Mouse (Mus musculus) erythroid progenitor cell, adult 5-6 weeks (primary cell): Measurements from ENCODE around the gene Dnajc5g. TPM values are rescaled to one million over a fixed set of nuclear protein-coding genes. Genes with fewer than 3 reads are reported as not detected.
A peak's percentile ranks its signal among the peaks of the same experiment; 100 is the strongest.

ENCODE experiments used
- ATAC-seq: replicated peaks from 2 replicates; pipeline ENCODE4 v1.8.0; 2016; ENCODE audit warnings: moderate number of reproducible peaks, mild to moderate bottlenecking, moderate TSS enrichment, inconsistent platforms; ENCODE audit not compliant: poor library complexity, low FRiP score, severe bottlenecking
- total RNA-seq, 2 experiments: library from RNA; stranded (forward) in 1 of 2; stranded (reverse) in 1 of 2; fragments of 150-400 nt in 1 of 2; fragments of 186-747, 209-891 nt in 1 of 2; gene quantifications; 2 replicates each; pipeline versions ENCODE4 v1.2.3 to v1.2.4; 2015 to 2017; ENCODE audit warnings: low replicate concordance in 2 of 2

Gene Dnajc5g
- total RNA-seq (2015; ENCODE audit: low replicate concordance) (not detected in 2 replicates), total RNA-seq (2017; ENCODE audit: low replicate concordance) (not detected in 2 replicates)

DNA sequence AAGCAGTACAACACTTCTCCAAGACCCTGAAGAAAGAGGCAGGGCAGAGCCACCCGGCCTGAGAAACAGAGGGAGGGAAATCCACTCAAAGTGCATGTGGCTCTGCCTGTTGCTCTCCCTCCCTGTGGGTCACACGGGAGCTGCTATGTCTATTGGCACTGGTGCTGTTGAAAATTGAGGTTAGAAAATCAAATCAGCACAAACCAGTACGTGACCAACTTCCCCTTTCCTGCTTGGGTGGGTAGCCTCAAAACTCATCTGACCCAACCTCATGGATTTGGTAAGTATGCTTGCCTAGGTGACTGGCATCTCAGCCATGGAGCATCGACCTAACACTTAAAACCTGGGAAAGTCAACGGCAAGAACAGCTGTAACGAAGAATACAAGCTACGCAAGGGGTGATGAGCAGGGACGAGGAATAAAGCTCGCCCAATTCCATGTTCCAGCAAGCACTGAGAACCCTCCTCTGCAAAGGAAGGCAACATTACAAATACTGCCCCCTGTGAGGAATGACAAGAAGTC is at the start of gene Dnajc5g:
Dnajc5g (plus strand) TSS at position 472 of the 522 bp plus-strand sequence.
- ATAC-seq, result no peak

DNA sequence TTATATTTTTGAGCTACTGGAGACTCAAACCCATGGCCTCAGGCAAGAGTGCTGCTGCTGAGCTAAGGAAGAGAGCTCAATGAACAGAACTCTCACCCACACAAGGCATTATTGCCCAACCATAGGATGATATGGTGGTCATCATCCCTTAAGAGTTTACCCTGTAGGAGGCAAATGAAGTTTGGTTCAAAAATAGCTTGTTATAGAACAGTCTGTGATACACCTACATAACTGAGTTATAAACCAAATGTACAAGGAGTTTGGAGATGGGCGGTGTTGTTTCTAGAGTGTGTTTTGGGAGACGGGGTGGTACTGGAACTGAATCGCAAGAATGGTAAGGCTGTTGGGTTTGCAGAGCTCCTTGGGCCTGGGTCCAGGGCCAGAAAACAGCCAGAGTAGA is 36.3 kb upstream of the Dnajc5g start:
- no peak for ATAC-seq

DNA sequence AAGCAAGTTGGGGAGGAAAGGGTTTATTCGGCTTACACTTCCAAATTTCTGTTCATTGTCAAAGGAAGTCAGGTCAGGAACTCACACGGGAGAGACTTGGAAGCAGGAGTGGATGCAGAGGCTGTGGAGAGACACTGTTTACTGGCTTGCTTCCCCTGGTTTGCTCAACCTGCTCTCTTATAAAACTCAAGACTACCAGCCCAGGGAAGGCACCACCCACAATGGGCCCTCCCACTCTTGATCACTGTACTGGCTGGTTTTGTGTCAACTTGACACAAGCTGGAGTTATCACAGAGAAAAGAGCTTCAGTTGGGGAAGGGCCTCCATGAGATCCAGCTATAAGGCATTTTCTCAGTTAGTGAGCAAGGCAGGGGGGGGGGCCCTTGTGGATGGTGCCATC is 35.0 kb upstream of the Dnajc5g start:
- no peak for ATAC-seq

- no peak for ATAC-seq
Measured at GRCm38 (mm10) chr5:31071821-31072220, 34.3 kb upstream of the Dnajc5g start.

DNA sequence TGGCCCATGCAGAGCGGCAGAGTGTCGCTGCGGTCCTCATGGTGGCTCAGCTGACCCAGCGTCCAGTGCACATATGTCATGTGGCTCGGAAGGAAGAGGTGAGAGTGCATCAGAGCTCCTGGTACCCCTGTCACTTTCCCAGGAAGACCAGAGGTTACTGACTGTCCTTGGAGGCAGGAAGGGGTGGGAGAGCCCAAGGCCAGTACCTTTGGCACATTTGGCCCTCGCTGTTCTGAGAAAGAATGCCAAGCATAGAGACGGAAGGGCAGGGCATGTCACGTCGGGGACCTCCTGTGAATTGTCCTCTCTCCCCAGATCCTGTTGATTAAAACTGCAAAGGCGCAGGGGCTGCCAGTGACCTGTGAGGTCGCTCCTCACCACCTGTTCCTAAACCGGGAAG is 32.9 kb upstream of the Dnajc5g start:
- no peak for ATAC-seq

GRCm38 (mm10) chr5:31076346-31076745 is 29.7 kb upstream of the Dnajc5g start:
- ATAC-seq, result no peak

DNA sequence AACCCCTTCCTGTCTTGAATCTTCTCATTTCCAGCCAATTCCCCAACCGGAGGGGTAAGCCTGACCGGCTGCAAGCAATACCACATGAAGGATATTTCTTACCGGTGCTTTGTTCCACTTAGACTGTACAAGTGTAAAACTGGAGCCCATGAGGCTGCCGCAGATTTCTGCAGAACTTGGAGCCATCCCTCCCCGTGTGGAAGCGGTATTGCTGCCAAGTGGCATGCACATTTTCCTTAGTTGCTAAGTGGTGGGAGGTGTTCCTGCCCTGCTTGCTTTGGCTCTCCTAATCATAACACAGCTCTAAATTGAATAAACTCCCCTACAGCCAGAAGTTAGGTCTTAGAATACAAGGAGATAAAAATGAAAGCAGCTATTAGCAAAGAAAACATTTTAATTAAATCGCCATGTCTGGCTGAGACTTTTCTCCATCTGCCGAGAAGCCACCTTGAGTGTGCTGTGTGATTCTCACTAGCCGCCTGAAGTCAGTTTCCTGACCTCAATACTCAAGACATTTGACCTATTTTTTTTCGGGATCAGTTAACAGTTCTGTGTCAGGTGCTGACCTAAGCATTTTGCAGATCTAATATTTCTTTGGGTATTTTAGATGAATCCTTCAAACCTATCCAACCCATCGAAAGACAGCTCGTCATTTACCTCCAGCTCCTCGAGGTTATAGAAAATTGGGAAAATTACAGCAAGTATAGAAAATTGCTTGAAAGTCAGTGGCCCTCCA is 25.9 kb upstream of the Dnajc5g start:
- ATAC-seq, result no peak

- ATAC-seq, result no peak
Measured at GRCm38 (mm10) chr5:31080795-31081164, 25.3 kb upstream of the Dnajc5g start.

DNA sequence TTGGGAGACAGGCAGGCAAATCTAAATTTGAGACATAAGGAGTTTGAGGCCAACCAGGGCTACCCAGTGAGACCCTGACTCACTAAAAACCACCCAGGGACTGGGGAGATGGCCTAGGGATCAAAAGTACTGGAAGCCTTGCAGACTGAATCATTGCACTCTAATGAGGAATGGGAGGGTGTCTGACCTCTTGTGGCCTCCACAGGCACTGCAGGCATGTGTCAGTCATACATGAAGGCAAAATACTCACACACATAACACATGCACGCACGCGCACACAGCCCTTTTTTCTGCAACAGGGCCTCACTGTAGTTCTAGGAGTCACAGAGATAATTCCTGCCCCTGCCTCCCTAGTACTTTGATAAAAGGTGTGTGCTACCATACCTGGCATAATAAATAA is 24.7 kb upstream of the Dnajc5g start:
- peak; percentile 67 for ATAC-seq

GRCm38 (mm10) chr5:31082355-31082754 is 23.7 kb upstream of the Dnajc5g start:
- ATAC-seq, result no peak

DNA sequence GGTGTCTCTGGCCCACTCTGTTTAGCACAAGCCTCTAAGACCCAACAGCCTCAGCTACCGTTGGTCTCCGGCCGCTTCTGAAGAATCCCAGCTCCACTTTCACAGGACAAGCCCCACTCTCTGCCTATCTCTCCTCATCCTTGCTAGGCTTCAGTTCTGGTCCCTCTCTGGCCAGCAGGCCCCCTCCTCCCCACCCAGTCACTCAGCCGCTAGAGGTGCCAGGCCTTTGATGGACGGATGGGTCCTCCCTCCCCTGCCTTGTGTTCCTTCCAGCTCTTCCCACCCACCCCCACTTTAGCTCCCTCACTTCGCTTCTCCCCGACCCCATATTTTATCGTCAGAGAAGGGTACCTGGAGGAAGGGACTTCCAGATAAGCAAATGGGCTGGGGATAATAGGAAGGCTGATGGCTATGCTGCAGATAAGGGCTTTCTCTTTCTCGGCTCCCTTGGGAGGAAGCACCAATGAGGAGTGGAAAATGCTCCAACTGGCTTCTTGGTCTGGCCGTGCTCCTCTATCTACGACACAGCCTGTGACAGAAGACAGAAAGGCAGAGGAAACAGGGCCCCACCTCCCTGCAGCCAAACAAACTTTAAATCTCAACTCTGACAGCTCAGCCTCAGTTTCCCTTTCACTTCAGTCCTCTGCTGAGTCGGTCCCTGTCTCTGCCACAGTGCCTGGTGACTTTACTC is 23.0 kb upstream of the Dnajc5g start:
- no peak for ATAC-seq

DNA sequence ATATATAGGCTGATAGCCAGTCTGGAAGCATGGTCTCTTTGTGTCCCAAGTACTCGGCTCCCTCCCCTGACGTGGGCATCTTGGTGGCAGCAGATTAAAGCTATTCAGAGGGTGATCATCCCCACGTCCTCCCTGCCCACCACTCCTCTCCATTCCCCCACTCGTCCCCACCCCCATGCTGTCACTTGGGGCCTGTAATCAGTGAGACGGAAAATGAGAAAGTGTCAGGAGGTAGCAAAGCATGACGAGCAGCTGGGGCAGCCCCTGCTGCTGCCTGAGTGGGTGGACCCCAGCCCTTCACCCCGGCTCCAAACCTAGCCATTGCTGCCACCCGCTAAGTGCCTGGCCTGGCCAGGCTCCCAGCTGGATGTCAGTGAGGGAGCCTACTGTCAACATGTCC is 22.1 kb upstream of the Dnajc5g start:
- no peak for ATAC-seq

- ATAC-seq, result no peak
Measured at GRCm38 (mm10) chr5:31086606-31087005, 19.5 kb upstream of the Dnajc5g start.

DNA sequence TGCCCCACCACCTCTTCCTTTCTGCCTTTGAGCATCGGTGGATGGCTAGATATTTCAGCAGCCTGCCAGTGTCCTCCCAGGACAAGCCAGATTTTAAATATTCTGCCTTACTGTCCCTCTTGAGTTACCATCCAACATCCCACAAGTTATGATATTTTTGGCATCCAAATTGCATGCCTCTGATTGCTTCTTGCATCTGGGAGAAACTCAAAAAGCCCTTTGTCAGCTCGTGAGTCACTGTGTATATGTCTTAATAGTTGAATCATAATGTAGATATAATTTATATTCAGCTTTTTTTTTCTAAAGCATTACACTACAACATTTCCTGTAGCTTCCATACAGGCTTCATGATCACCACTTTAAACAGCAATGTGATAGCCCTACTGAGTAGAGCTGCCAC is 19.0 kb upstream of the Dnajc5g start:
- ATAC-seq, result no peak

DNA sequence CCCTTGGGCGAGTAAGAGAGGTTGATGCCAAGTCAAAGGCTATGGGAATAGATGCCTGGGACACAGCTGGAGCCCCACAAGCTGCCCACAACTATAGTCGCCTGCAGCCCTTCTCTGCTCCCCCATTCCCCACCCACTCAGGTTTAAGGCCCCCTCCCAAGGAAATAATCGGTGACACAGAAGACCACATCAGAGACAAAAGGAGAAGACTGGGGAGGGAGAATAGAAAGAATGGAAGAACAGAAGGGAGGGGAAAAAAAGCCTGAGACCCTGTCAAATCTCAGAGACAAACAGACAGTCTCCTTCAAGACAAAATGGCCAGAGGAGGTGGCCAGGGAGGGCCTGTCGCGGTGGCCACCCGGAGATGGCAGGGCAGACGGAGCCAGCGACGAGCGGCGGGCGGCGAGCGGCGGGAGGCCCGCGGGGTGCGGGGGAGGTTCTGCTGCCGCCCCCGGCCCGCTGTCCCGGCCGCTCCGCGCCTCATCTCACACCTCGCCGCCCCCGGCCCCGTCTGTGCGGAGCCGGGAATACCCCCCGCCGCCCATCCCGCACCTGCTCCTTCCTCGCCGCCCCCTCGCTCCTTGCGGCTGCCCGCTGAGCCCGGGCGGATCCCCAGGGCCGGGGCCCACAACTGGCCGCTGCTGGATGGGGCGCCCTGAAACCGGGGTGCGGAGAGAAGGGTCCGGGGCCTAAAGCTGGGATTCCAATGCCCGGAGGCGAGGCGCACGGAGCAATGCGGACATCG is 13.7 kb upstream of the Dnajc5g start:
- ATAC-seq, result no peak

- ATAC-seq, result no peak
Measured at GRCm38 (mm10) chr5:31093151-31094041, 12.7 kb upstream of the Dnajc5g start.

GRCm38 (mm10) chr5:31094100-31094798 is 11.8 kb upstream of the Dnajc5g start:
- no peak for ATAC-seq

- no peak for ATAC-seq
Measured at GRCm38 (mm10) chr5:31094799-31095691, 11.0 kb upstream of the Dnajc5g start.
